Mouse (Mus musculus): ENCODE data around the gene Ankrd34a. TPM values are rescaled to one million over a fixed set of nuclear protein-coding genes. Genes with fewer than 3 reads are reported as not detected.
"Not testable (repeated sequence)": the region's sequence is repeated elsewhere in the genome, so short reads cannot be mapped to it uniquely, and the experiment has no call there.

The Ankrd34a gene
- polyA plus RNA-seq, 1 experiment from 2014 or later: 9.5 TPM

- peaks cover 53% of the 10 kb centered on the region for H3K4me1 ChIP-seq (replicated peaks)
- 65% methylated on average over 8 of the region's 8 CpGs for WGBS
- H3K4me2 ChIP-seq: peak overlapping the region; percentile 90
- peak overlapping the region; percentile 85; the same call in 1 of the 2 replicates for H3K9ac ChIP-seq
- H3K36me3 ChIP-seq: 0 out of 2 replicates have a peak, but pooled peaks cover 8% of the 10 kb centered on the region
- ATAC-seq (ENCODE audit: insufficient number of reproducible peaks, low FRiP score): no peak
- H3K27ac ChIP-seq (ENCODE audit: poor library complexity, severe bottlenecking): no peak overlapping the region
- peak overlapping the region; percentile 65; the same call in 1 of the 2 replicates for H3K4me3 ChIP-seq
- no peaks in the 10 kb centered on the region for H3K9me3 ChIP-seq (replicated peaks)
- H3K27me3 ChIP-seq (replicated peaks): 0 out of 2 replicates have a peak, but pooled peaks cover 5% of the 10 kb centered on the region
Measured at GRCm38 (mm10) chr3:96599069-96599393, 2.6 kb downstream of the Ankrd34a start.

GRCm38 (mm10) chr3:96599411-96599810, 3.0 kb downstream of the Ankrd34a start:
- WGBS: 83% methylated on average over 3 of the region's 3 CpGs
- Histone ChIP-seq H3K4me1 (replicated peaks) (peaks cover 56% of the 10 kb centered on the region), H3K36me3 (0 out of 2 replicates have a peak, but pooled peaks cover 12% of the 10 kb centered on the region), H3K9me3 (replicated peaks) (no peaks in the 10 kb centered on the region), H3K9ac (peak overlapping the region; percentile 85; the same call in 1 of the 2 replicates), H3K27ac (ENCODE audit: poor library complexity, severe bottlenecking) (no peak overlapping the region), H3K4me2 (no peak overlapping the region; the same call in 1 of the 2 replicates), H3K4me3 (no peak overlapping the region), H3K27me3 (replicated peaks) (0 out of 2 replicates have a peak, but pooled peaks cover 5% of the 10 kb centered on the region)
- ATAC-seq (ENCODE audit: insufficient number of reproducible peaks, low FRiP score): no peak

- Histone ChIP-seq H3K4me3 (peak within 1 kb of the TSS; percentile 88), H3K27ac (ENCODE audit: poor library complexity, severe bottlenecking) (peak within 1 kb of the TSS; percentile 98), H3K9ac (peak within 1 kb of the TSS; percentile 95), H3K4me2 (peak within 1 kb of the TSS; percentile 81), H3K4me1 (replicated peaks) (peaks cover 56% of the 10 kb centered on the region), H3K36me3 (0 out of 2 replicates have a peak, but pooled peaks cover 12% of the 10 kb centered on the region), H3K9me3 (replicated peaks) (no peaks in the 10 kb centered on the region), H3K27me3 (replicated peaks) (0 out of 2 replicates have a peak, but pooled peaks cover 5% of the 10 kb centered on the region)
- peak; percentile 92 for ATAC-seq (ENCODE audit: insufficient number of reproducible peaks, low FRiP score)
- 1% methylated on average over 25 of the region's 27 CpGs for WGBS
Measured at GRCm38 (mm10) chr3:96600639-96601250, 4.3 kb downstream of the Ankrd34a start, which contains the start of gene Lix1l. Gene Lix1l, plus strand, starts transcription at chr3:96601149.

GRCm38 (mm10) chr3:96601251-96601787, 4.9 kb downstream of the Ankrd34a start:
- peak overlapping the region; percentile 95 for H3K9ac ChIP-seq
- peak; percentile 57 for ATAC-seq (ENCODE audit: insufficient number of reproducible peaks, low FRiP score)
- 2% methylated on average over 17 of the region's 40 CpGs for WGBS
- H3K36me3 ChIP-seq: peaks cover 12% of the 10 kb centered on the region; the same call in 1 of the 2 replicates
- peaks cover 50% of the 10 kb centered on the region for H3K4me1 ChIP-seq (replicated peaks)
- H3K9me3 ChIP-seq (replicated peaks): no peaks in the 10 kb centered on the region
- 0 out of 2 replicates have a peak, but pooled peaks cover 5% of the 10 kb centered on the region for H3K27me3 ChIP-seq (replicated peaks)
- H3K4me3 ChIP-seq: peak overlapping the region; percentile 88
- H3K27ac ChIP-seq (ENCODE audit: poor library complexity, severe bottlenecking): peak overlapping the region; percentile 98
- H3K4me2 ChIP-seq: peak overlapping the region; percentile 81

- 28% methylated on average over 10 of the region's 10 CpGs for WGBS
- Histone ChIP-seq H3K4me3 (peak overlapping the region; percentile 88), H3K27me3 (replicated peaks) (0 out of 2 replicates have a peak, but pooled peaks cover 5% of the 10 kb centered on the region), H3K36me3 (peaks cover 12% of the 10 kb centered on the region; the same call in 1 of the 2 replicates), H3K4me1 (replicated peaks) (peaks cover 45% of the 10 kb centered on the region), H3K9ac (peak overlapping the region; percentile 95), H3K27ac (ENCODE audit: poor library complexity, severe bottlenecking) (peak overlapping the region; percentile 98), H3K4me2 (peak overlapping the region; percentile 81), H3K9me3 (replicated peaks) (no peaks in the 10 kb centered on the region)
- ATAC-seq (ENCODE audit: insufficient number of reproducible peaks, low FRiP score): no peak
Measured at GRCm38 (mm10) chr3:96601941-96602703, 5.7 kb downstream of the Ankrd34a start.

GRCm38 (mm10) chr3:96602704-96603084, 6.3 kb downstream of the Ankrd34a start:
- peaks cover 12% of the 10 kb centered on the region; the same call in 1 of the 2 replicates for H3K36me3 ChIP-seq

GRCm38 (mm10) chr3:96603311-96603710, 6.9 kb downstream of the Ankrd34a start:
- 73% methylated on average over 5 of the region's 5 CpGs for WGBS
- H3K36me3 ChIP-seq: peaks cover 12% of the 10 kb centered on the region; the same call in 1 of the 2 replicates
- H3K9me3 ChIP-seq (replicated peaks): no peaks in the 10 kb centered on the region
- H3K9ac ChIP-seq: peak overlapping the region; percentile 54; the same call in 1 of the 2 replicates
- peaks cover 38% of the 10 kb centered on the region for H3K4me1 ChIP-seq (replicated peaks)
- H3K27ac ChIP-seq (ENCODE audit: poor library complexity, severe bottlenecking): no peak overlapping the region
- no peak for ATAC-seq (ENCODE audit: insufficient number of reproducible peaks, low FRiP score)
- 0 out of 2 replicates have a peak, but pooled peaks cover 5% of the 10 kb centered on the region for H3K27me3 ChIP-seq (replicated peaks)
- H3K4me3 ChIP-seq: peak overlapping the region; percentile 88
- H3K4me2 ChIP-seq: peak overlapping the region; percentile 81

More at GRCm38 (mm10) chr3:96602704-96603084, 6.3 kb downstream of the Ankrd34a start:
- peak overlapping the region; percentile 95 for H3K9ac ChIP-seq
- no peak for ATAC-seq (ENCODE audit: insufficient number of reproducible peaks, low FRiP score)
- 0 out of 2 replicates have a peak, but pooled peaks cover 5% of the 10 kb centered on the region for H3K27me3 ChIP-seq (replicated peaks)
- H3K4me1 ChIP-seq (replicated peaks): peaks cover 39% of the 10 kb centered on the region
- peak overlapping the region; percentile 98 for H3K27ac ChIP-seq (ENCODE audit: poor library complexity, severe bottlenecking)
- H3K4me2 ChIP-seq: peak overlapping the region; percentile 81
- no peaks in the 10 kb centered on the region for H3K9me3 ChIP-seq (replicated peaks)
- H3K4me3 ChIP-seq: peak overlapping the region; percentile 88
- 54% methylated on average over 5 of the region's 5 CpGs for WGBS

- ATAC-seq (ENCODE audit: insufficient number of reproducible peaks, low FRiP score); H3K27ac ChIP-seq (ENCODE audit: poor library complexity, severe bottlenecking); H3K4me2 ChIP-seq; H3K27me3 ChIP-seq (replicated peaks); H3K9me3 ChIP-seq (replicated peaks); H3K9ac ChIP-seq; H3K4me3 ChIP-seq: not testable (repeated sequence)
- Histone ChIP-seq H3K36me3 (peaks cover 25% of the 10 kb centered on the region; the same call in 1 of the 2 replicates), H3K4me1 (replicated peaks) (peaks cover 32% of the 10 kb centered on the region)
- 92% methylated on average over 4 of the region's 4 CpGs for WGBS
Measured at GRCm38 (mm10) chr3:96606007-96606406, 9.6 kb downstream of the Ankrd34a start.

- Histone ChIP-seq H3K9ac (no peak overlapping the region), H3K4me2 (no peak overlapping the region), H3K4me1 (replicated peaks) (peaks cover 32% of the 10 kb centered on the region), H3K4me3 (no peak overlapping the region), H3K27ac (ENCODE audit: poor library complexity, severe bottlenecking) (no peak overlapping the region), H3K27me3 (replicated peaks) (no peaks in the 10 kb centered on the region), H3K9me3 (replicated peaks) (no peaks in the 10 kb centered on the region), H3K36me3 (peaks cover 28% of the 10 kb centered on the region; the same call in 1 of the 2 replicates)
- no peak for ATAC-seq (ENCODE audit: insufficient number of reproducible peaks, low FRiP score)
- 80% methylated on average over 4 of the region's 4 CpGs for WGBS
Measured at GRCm38 (mm10) chr3:96606618-96607017, 10.2 kb downstream of the Ankrd34a start.

GRCm38 (mm10) chr3:96617941-96618340, 21.5 kb downstream of the Ankrd34a start:
- Histone ChIP-seq H3K27me3 (replicated peaks) (no peaks in the 10 kb centered on the region), H3K4me3 (no peak overlapping the region), H3K9me3 (replicated peaks) (no peaks in the 10 kb centered on the region), H3K36me3 (peaks cover 73% of the 10 kb centered on the region), H3K9ac (no peak overlapping the region), H3K27ac (ENCODE audit: poor library complexity, severe bottlenecking) (no peak overlapping the region), H3K4me2 (no peak overlapping the region), H3K4me1 (replicated peaks) (no peaks in the 10 kb centered on the region)
- no peak for ATAC-seq (ENCODE audit: insufficient number of reproducible peaks, low FRiP score)
- 89% methylated on average over 3 of the region's 3 CpGs for WGBS

All from heart, embryonic 12.5 days (tissue).